ENCODE assay signal across 1 mouse cellular context in the genomic region with DNA sequence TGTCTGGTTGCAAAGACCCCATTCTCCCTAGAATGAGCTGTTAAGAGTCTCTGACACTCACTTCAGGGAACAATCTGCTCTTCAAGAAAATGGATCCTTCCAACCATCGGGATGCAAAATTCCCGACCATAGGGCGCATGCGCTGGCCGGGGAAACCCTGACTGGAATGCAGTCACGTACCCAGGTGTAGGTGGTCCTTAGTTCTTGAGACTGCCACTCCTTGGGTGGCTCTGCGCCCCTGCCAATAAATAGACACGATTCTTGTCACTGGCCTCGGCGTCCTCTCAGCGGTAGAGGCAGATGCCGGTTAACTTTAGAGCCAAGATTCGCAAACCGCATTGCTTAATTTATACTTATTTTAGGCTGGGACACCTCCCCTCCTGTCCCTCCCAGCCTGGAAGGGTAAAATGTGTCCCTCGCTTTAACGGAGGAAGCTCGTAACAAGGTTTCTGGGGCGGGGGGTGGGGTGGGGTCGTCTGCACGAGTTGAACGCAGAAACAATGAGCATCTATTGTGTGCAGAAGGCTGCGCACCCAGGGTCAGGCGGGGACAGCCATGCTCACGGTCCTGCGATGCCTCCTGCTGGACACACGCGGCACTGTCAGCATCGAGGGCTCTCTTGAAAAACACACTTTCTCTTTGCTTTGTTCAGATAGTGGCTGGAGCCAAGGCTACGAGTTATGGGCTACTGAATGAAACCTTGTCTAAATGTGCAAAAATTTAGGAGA.
TF ChIP-seq lines count a peak whose summit lies in the region.

No protein-coding gene starts in this region.

TF ChIP-seq in ES-E14, 5 proteins besides CTCF, POLR2A, EP300 and RAD21:
- TF ChIP-seq ZNF384 (IDR thresholded peaks at IDR 0.05; ENCODE audit: low read depth, low read length) (no peak), HCFC1 (IDR thresholded peaks at IDR 0.05; ENCODE audit: borderline replicate concordance, insufficient read depth, low read length) (peak; percentile 14; the same call in 1 of the 2 replicates), MAFK (IDR thresholded peaks at IDR 0.05; ENCODE audit: insufficient read depth, low read depth, low read length) (0 out of 2 replicates have a peak, but pooled peaks have one; percentile 7)
